Mouse (Mus musculus) liver, postnatal 0 days (tissue): Measurements from ENCODE around the gene Olfr412.

Experiments used
- CTCF ChIP-seq: sonication (generic); IDR thresholded peaks from 2 replicates; pipeline ENCODE4 v1.5.1; 2016; ENCODE audit warnings: antibody characterized with exemption, low read depth
- EP300 ChIP-seq: IDR thresholded peaks from 2 replicates; pipeline ENCODE4 v1.6.1; 2016; ENCODE audit warnings: antibody characterized with exemption, low read depth, mild to moderate bottlenecking

DNA sequence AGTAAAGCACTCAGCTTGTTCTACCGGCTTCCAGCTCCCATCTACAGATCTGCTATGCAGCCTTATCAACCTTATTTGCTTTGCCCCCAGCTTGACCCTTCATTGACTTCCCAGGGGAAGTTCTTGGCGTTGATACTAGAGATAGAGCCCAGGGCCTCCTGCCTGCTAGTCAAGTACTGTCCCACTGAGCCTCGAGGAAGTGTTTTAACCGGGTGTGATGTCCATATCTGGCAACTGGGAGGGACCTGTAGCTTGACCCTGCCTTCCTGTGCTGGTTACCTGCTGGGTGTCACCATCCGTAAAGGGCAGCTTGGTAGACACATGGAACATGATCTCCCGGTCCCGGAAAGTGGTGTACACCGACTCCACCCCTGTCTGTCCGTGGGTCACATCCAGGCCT, 52.2 kb downstream of the Olfr412 start:
- TF ChIP-seq CTCF (no peak), EP300 (no peak)
